Mouse (Mus musculus) bone marrow macrophage, adult 2 months (primary cell): ENCODE results near the gene Fhl2. TPM values are rescaled to one million over a fixed set of nuclear protein-coding genes. Genes with fewer than 3 reads are reported as not detected.

Experiments
- H3K27ac ChIP-seq: 2 replicates; pipeline ENCODE4 v1.5.1; 2012; ENCODE audit warnings: low read depth, low read length; ENCODE audit not compliant: insufficient read depth
- H3K4me1 ChIP-seq: 2 replicates; pipeline ENCODE4 v1.6.1; 2012; ENCODE audit warnings: low read length; ENCODE audit not compliant: control insufficient read depth, insufficient read depth
- H3K4me3 ChIP-seq: 2 replicates; pipeline ENCODE4 v1.5.1; 2012; ENCODE audit warnings: mild to moderate bottlenecking, low read length, moderate library complexity; ENCODE audit not compliant: insufficient read depth
- CTCF ChIP-seq: IDR thresholded peaks from 2 replicates; pipeline ENCODE4 v1.5.1; 2012; ENCODE audit warnings: low read depth, mild to moderate bottlenecking, low read length, moderate library complexity
- POLR2A ChIP-seq: IDR thresholded peaks from 2 replicates; pipeline ENCODE4 v1.6.1; 2012; ENCODE audit warnings: mild to moderate bottlenecking, low read depth, low read length, borderline replicate concordance
- polyA plus RNA-seq: library from polyadenylated mRNA; stranded (reverse); fragments of >200 nt; gene quantifications from 2 replicates; pipeline ENCODE4 v1.2.4, GENCODE M21; 2012; ENCODE audit not compliant: missing spikeins, insufficient read depth, insufficient read length

Gene Fhl2
- polyA plus RNA-seq, 1 experiment = 0.39 TPM

DNA sequence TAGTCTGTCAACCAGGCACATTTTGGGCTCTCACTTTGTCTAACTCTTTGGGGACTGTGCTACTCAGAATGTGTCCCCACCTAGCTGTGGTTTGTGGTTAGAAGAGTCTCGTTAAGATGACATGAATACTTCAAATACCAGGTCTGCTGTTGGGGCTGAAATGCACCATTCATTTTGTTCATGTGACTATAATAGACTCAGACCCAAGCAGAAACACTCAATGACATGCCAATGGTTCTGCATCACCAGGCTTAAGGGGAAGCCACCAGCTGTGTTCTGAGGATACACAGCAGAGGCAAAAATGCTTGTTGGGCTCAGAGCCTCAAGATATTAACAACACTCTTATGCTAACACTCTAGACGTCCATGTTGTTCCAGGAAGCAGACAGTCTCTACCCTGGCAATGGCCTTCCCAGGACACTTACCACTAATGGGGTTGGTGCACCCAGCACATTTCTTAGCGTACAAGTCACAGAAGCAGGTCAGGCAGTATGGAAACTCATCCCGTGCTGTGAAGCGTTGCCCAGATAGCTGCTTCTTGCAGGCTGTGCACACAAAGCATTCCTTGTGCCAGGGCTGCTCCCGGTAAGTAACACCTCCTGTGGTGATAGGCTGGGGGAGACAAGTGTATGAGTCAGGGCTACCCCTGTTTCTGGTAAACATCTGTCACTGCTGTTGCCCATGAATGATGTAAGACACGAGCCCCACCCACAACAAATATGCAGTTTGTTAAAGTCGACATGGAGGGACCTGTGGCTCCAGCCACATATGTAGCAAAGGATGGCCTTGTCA is 68.8 kb downstream of the Fhl2 start:
- H3K4me3 ChIP-seq = no peak overlapping the region
- TF ChIP-seq POLR2A (no peak), CTCF (no peak)
- no peak overlapping the region for H3K27ac ChIP-seq
- no peaks in the 10 kb centered on the region for H3K4me1 ChIP-seq

DNA sequence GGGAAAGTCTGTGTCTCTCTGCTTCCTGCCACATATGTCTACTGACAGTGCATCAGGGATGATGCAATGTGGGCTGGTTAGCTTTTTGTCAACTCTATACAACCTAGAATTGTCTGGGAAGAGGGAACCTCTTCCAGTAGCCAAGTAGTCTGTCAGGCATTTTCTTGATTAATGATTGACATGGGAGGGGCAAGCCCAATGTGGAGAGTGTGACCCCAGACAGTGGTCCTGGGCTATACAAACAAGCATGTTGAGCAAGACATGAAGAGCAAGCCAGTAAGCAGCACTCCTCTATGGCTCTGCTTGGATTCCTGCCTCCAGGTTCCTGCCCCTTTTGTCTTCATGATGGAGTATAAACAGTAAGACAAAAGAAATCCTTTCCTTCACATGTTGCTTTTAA is 69.6 kb downstream of the Fhl2 start:
- no peak overlapping the region for H3K27ac ChIP-seq
- H3K4me3 ChIP-seq = no peak overlapping the region
- no peaks in the 10 kb centered on the region for H3K4me1 ChIP-seq
- TF ChIP-seq CTCF = no peak
- TF ChIP-seq POLR2A = no peak

DNA sequence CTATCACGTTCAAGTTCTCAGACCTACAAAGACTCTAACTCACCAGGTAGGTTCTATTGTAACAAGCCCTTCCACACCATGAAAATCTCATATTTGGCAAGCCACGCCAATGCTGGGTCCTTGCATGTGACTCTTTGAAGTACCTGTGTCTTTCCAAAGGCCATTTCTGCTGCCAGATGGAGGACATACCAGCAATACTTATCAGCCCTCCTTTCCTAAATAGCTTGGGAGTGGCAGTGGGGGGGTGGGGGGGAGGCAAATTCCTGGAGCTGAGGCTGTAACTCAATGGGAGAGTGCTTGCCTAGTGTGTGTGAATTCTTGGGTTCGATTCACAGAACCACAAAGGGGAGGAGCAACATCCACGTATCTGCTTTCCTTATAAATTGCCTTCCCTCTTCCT is 72.1 kb downstream of the Fhl2 start:
- no peaks in the 10 kb centered on the region for H3K4me1 ChIP-seq
- TF ChIP-seq POLR2A = no peak
- TF ChIP-seq CTCF = no peak
- no peak overlapping the region for H3K27ac ChIP-seq
- H3K4me3 ChIP-seq = no peak overlapping the region

DNA sequence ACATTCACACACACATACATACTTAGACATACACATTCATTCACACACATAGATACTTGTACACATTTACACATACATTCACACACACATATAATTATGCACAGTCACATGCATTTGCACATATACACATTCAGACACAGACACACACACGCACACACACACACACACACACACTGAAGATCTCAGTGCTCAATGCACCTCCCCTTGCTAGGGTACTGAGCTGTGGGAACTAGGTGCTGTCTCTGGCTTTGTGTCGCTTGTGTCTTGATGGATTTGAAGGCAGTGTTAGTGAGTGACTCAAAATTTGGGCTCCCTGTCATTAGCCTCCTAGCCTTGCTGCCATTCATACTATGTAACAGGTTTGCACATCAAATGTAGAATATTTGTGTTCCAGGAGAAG is 74.2 kb downstream of the Fhl2 start:
- Histone ChIP-seq H3K4me3 (no peak overlapping the region), H3K27ac (no peak overlapping the region), H3K4me1 (no peaks in the 10 kb centered on the region)
- TF ChIP-seq CTCF (no peak), POLR2A (no peak)

GRCm38 (mm10) chr1:43120950-43121349 is 75.8 kb downstream of the Fhl2 start:
- H3K4me1 ChIP-seq = no peaks in the 10 kb centered on the region
- no peak for TF ChIP-seq POLR2A
- TF ChIP-seq CTCF = no peak
- no peak overlapping the region for H3K4me3 ChIP-seq
- no peak overlapping the region for H3K27ac ChIP-seq

DNA sequence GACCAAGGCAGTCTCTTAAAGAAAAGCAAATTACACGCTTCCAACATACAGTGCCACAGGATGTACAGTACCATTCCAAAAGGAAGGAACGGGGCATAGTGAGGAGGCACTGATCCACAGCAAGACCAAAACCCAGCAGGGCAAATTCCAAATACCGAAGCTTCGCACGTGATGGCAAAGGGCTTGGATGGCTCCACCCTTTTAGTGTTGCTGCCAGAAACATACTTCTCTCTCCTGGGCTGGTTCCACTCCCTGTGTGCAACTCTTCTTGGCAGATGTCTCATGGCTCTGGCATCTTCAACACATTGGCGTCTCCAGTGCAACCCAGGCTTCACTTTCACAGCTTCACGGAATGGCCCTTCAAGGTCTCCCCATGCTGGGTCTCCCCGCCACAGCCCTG is 79.3 kb downstream of the Fhl2 start:
- H3K4me3 ChIP-seq = no peak overlapping the region
- H3K27ac ChIP-seq = no peak overlapping the region
- TF ChIP-seq POLR2A (no peak), CTCF (no peak)
- no peaks in the 10 kb centered on the region for H3K4me1 ChIP-seq

- H3K4me1 ChIP-seq = no peaks in the 10 kb centered on the region
- H3K4me3 ChIP-seq = no peak overlapping the region
- TF ChIP-seq CTCF (no peak), POLR2A (no peak)
- no peak overlapping the region for H3K27ac ChIP-seq
Measured at GRCm38 (mm10) chr1:43112882-43113281, 83.9 kb downstream of the Fhl2 start.

GRCm38 (mm10) chr1:43110556-43110955 is 86.2 kb downstream of the Fhl2 start:
- TF ChIP-seq POLR2A = no peak
- peak; percentile 97 for TF ChIP-seq CTCF
- Histone ChIP-seq H3K4me1 (no peaks in the 10 kb centered on the region), H3K4me3 (no peak overlapping the region), H3K27ac (no peak overlapping the region)

DNA sequence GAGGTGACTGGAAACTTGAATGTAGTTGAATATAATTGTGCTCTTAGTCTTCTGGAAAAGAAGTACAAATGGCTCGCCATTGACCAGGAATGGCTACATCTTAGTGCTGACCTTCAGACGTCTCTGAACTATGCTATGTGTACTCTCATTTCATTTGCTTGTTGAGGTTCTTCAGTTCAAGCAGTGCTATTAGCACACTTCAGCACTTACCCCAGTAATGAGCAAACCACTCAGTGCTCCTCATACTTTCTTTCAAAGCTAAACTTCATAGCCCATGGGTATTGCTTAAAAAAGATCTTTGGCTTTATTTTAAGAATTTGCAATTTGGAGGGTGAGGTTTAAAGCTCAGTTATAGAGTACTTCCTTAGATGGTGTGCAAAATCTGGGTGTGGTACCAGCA is 88.1 kb downstream of the Fhl2 start:
- H3K27ac ChIP-seq = no peak overlapping the region
- H3K4me3 ChIP-seq = no peak overlapping the region
- TF ChIP-seq POLR2A (no peak), CTCF (no peak)
- H3K4me1 ChIP-seq = no peaks in the 10 kb centered on the region

GRCm38 (mm10) chr1:43098031-43098984 is 98.5 kb downstream of the Fhl2 start, which contains the start of the genes Tgfbrap1 and AI597479:
Tgfbrap1 (minus strand) TSS chr1:43098637.
AI597479 (plus strand) TSS chr1:43098710.
- peak within 1 kb of the TSS; percentile 87 for H3K4me3 ChIP-seq
- TF ChIP-seq CTCF = no peak
- no peak; the same call in 1 of the 2 replicates for TF ChIP-seq POLR2A
- peaks cover 5% of the 10 kb centered on the region for H3K4me1 ChIP-seq
- H3K27ac ChIP-seq = peak within 1 kb of the TSS; percentile 87
